Mouse (Mus musculus) MEL (cell line): Measurements from ENCODE around the gene Mylk.

Source experiments
- CTCF ChIP-seq, 3 experiments: IDR thresholded peaks in 2 of 3; conservative IDR thresholded peaks in 1 of 3; 2 replicates each; pipeline ENCODE4 v1.5.1; 2011 to 2012; ENCODE audit warnings: low read length in 3 of 3, low read depth in 2 of 3, mild to moderate bottlenecking in 2 of 3, improper control_type of control experiment in 1 of 3, inconsistent platforms in 1 of 3, mixed read lengths in 1 of 3, moderate library complexity in 1 of 3; ENCODE audit not compliant: control insufficient read depth in 1 of 3, insufficient read depth in 1 of 3, poor library complexity in 1 of 3, severe bottlenecking in 1 of 3
- HCFC1 ChIP-seq: IDR thresholded peaks from 2 replicates; pipeline ENCODE4 v1.6.1; 2012; ENCODE audit warnings: low read depth, mild to moderate bottlenecking, inconsistent platforms, low read length, improper control_type of control experiment, moderate library complexity

GRCm38 (mm10) chr16:34895916-34896315 is 150.9 kb downstream of the Mylk start:
- no peak for TF ChIP-seq CTCF (IDR thresholded peaks at IDR 0.05 in 2 of 3, conservative IDR thresholded peaks at IDR 0.05 in 1 of 3; ENCODE audit: control insufficient read depth in 1 of 3, insufficient read depth in 1 of 3, low read depth in 2 of 3, low read length in 3 of 3, poor library complexity in 1 of 3, severe bottlenecking in 1 of 3)
- TF ChIP-seq HCFC1: no peak
